In genomic region chr6:50542535-50542934, GRCm38 (mm10) we compare ENCODE assay signal across 13 mouse cellular contexts.
"Had no signal": no experiment of that assay in that cellular context is flagged by ENCODE, and none has a peak within 500 bp of the region (broad histone marks: within the 10 kb centered on the region; RNA-seq: fewer than 3 reads in every experiment).

No protein-coding gene starts in this region.

- H3K4me1 ChIP-seq: liver, embryonic 12.5 days; midbrain, embryonic 15.5 days; neural tube, embryonic 13.5 days; stomach, embryonic 15.5 days had no signal

- H3K36me3 ChIP-seq: limb, embryonic 15.5 days; liver, embryonic 12.5 days; midbrain, embryonic 15.5 days; neural tube, embryonic 13.5 days; stomach, embryonic 15.5 days had no signal

- ATAC-seq: liver, embryonic 12.5 days; midbrain, embryonic 15.5 days had no signal

- DNase-seq: kidney, adult 8-10 months; kidney, postnatal 36 days; layer of hippocampus, adult 9-11 months; layer of hippocampus, postnatal 36 days; lung, embryonic 14.5 days; lung, postnatal 14 days; thymus, adult 2 months; thymus, postnatal 25 days had no signal

- H3K4me3 ChIP-seq: limb, embryonic 15.5 days; liver, embryonic 12.5 days; midbrain, embryonic 15.5 days; neural tube, embryonic 13.5 days; stomach, embryonic 15.5 days had no signal

- H3K27ac ChIP-seq: limb, embryonic 15.5 days; liver, embryonic 12.5 days; midbrain, embryonic 15.5 days; neural tube, embryonic 13.5 days; stomach, embryonic 15.5 days had no signal

- H3K27me3 ChIP-seq: limb, embryonic 15.5 days; liver, embryonic 12.5 days; midbrain, embryonic 15.5 days; neural tube, embryonic 13.5 days; stomach, embryonic 15.5 days had no signal
